Mouse (Mus musculus): Measurements from ENCODE around the gene Adgra3. TPM values are rescaled to one million over a fixed set of nuclear protein-coding genes. Genes with fewer than 3 reads are reported as not detected.

Gene Adgra3
- polyA plus RNA-seq, 1 experiment from 2014 or later: 31.6 TPM

- Histone ChIP-seq H3K4me1 (replicated peaks; ENCODE audit: control insufficient read depth, insufficient read depth, low read length) (no peaks in the 10 kb centered on the region), H3K36me3 (ENCODE audit: control insufficient read depth, insufficient read depth, low read length) (peaks cover 7% of the 10 kb centered on the region; the same call in 1 of the 2 replicates), H3K27ac (ENCODE audit: low read depth, low read length) (no peak overlapping the region), H3K9ac (ENCODE audit: low read depth, low read length) (no peak overlapping the region), H3K4me2 (replicated peaks; ENCODE audit: low read depth, low read length) (no peak overlapping the region), H3K27me3 (ENCODE audit: control insufficient read depth, insufficient read depth, low read length) (no peaks in the 10 kb centered on the region), H3K9me3 (ENCODE audit: control insufficient read depth, low read length) (no peaks in the 10 kb centered on the region), H3K4me3 (ENCODE audit: low read depth, low read length) (no peak overlapping the region)
- WGBS: 92% methylated on average over 8 of the region's 8 CpGs
- DNase-seq (ENCODE audit: low spot score) (no peak), ATAC-seq (ENCODE audit: low FRiP score) (no peak)
Observed at GRCm38 (mm10) chr5:49969660-49970059, 89.1 kb downstream of the Adgra3 start.

DNA sequence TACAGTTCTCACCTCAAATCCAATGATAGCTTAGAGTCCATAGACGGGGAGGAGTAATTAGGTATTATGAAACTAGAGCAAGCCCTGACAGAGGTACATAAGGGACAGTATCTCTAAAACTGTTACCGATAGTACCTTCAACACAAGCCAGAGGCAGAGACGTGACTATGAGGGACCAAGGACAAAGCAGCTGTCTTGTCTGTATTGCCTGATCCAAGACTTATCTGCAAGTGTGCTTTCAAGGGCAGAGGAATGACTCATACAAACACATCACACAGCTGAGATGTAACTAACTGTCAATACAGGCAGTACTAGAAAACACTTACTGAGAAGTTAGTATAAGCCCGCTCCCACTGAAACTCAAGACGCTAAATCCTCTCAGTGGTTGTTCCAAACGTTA, 91.1 kb downstream of the Adgra3 start:
- H3K4me3 ChIP-seq (ENCODE audit: low read depth, low read length): no peak overlapping the region
- no peak overlapping the region for H3K9ac ChIP-seq (ENCODE audit: low read depth, low read length)
- no peaks in the 10 kb centered on the region for H3K9me3 ChIP-seq (ENCODE audit: control insufficient read depth, low read length)
- H3K4me1 ChIP-seq (replicated peaks; ENCODE audit: control insufficient read depth, insufficient read depth, low read length): no peaks in the 10 kb centered on the region
- no peaks in the 10 kb centered on the region for H3K27me3 ChIP-seq (ENCODE audit: control insufficient read depth, insufficient read depth, low read length)
- no peak overlapping the region for H3K4me2 ChIP-seq (replicated peaks; ENCODE audit: low read depth, low read length)
- no peak overlapping the region for H3K27ac ChIP-seq (ENCODE audit: low read depth, low read length)
- H3K36me3 ChIP-seq (ENCODE audit: control insufficient read depth, insufficient read depth, low read length): peaks cover 7% of the 10 kb centered on the region; the same call in 1 of the 2 replicates
- DNase-seq (ENCODE audit: low spot score) (no peak), ATAC-seq (ENCODE audit: low FRiP score) (no peak)
- WGBS: 93% methylated on average over 6 of the region's 6 CpGs

- no peak for ATAC-seq (ENCODE audit: low FRiP score)
- 88% methylated on average over 8 of the region's 8 CpGs for WGBS
- H3K36me3 ChIP-seq (ENCODE audit: control insufficient read depth, insufficient read depth, low read length): peaks cover 9% of the 10 kb centered on the region; the same call in 1 of the 2 replicates
Observed at GRCm38 (mm10) chr5:49965810-49966209, 93.0 kb downstream of the Adgra3 start.

GRCm38 (mm10) chr5:49961478-49962431, 97.1 kb downstream of the Adgra3 start:
- H3K36me3 ChIP-seq (ENCODE audit: control insufficient read depth, insufficient read depth, low read length): 0 out of 2 replicates have a peak, but pooled peaks cover 7% of the 10 kb centered on the region
- no peak overlapping the region for H3K27ac ChIP-seq (ENCODE audit: low read depth, low read length)
- DNase-seq (ENCODE audit: low spot score): peak; percentile 57
- WGBS: 87% methylated on average over 20 of the region's 20 CpGs
- H3K4me2 ChIP-seq (replicated peaks; ENCODE audit: low read depth, low read length): no peak overlapping the region
- no peaks in the 10 kb centered on the region for H3K4me1 ChIP-seq (replicated peaks; ENCODE audit: control insufficient read depth, insufficient read depth, low read length)
- H3K9ac ChIP-seq (ENCODE audit: low read depth, low read length): no peak overlapping the region
- no peaks in the 10 kb centered on the region for H3K9me3 ChIP-seq (ENCODE audit: control insufficient read depth, low read length)
- H3K4me3 ChIP-seq (ENCODE audit: low read depth, low read length): no peak overlapping the region
- peak; percentile 77 for ATAC-seq (ENCODE audit: low FRiP score)
- no peaks in the 10 kb centered on the region for H3K27me3 ChIP-seq (ENCODE audit: control insufficient read depth, insufficient read depth, low read length)

More at GRCm38 (mm10) chr5:49965810-49966209, 93.0 kb downstream of the Adgra3 start:
- H3K9me3 ChIP-seq (ENCODE audit: control insufficient read depth, low read length): no peaks in the 10 kb centered on the region
- no peak overlapping the region for H3K9ac ChIP-seq (ENCODE audit: low read depth, low read length)
- no peak overlapping the region for H3K4me3 ChIP-seq (ENCODE audit: low read depth, low read length)
- no peaks in the 10 kb centered on the region for H3K27me3 ChIP-seq (ENCODE audit: control insufficient read depth, insufficient read depth, low read length)
- H3K4me2 ChIP-seq (replicated peaks; ENCODE audit: low read depth, low read length): no peak overlapping the region
- no peaks in the 10 kb centered on the region for H3K4me1 ChIP-seq (replicated peaks; ENCODE audit: control insufficient read depth, insufficient read depth, low read length)
- no peak overlapping the region for H3K27ac ChIP-seq (ENCODE audit: low read depth, low read length)
- no peak for DNase-seq (ENCODE audit: low spot score)

GRCm38 (mm10) chr5:49936354-49936753, 122.5 kb downstream of the Adgra3 start:
- Histone ChIP-seq H3K27ac (ENCODE audit: low read depth, low read length) (no peak overlapping the region), H3K36me3 (ENCODE audit: control insufficient read depth, insufficient read depth, low read length) (no peaks in the 10 kb centered on the region), H3K4me1 (replicated peaks; ENCODE audit: control insufficient read depth, insufficient read depth, low read length) (no peaks in the 10 kb centered on the region), H3K9ac (ENCODE audit: low read depth, low read length) (no peak overlapping the region), H3K4me2 (replicated peaks; ENCODE audit: low read depth, low read length) (no peak overlapping the region), H3K27me3 (ENCODE audit: control insufficient read depth, insufficient read depth, low read length) (no peaks in the 10 kb centered on the region), H3K4me3 (ENCODE audit: low read depth, low read length) (no peak overlapping the region), H3K9me3 (ENCODE audit: control insufficient read depth, low read length) (no peaks in the 10 kb centered on the region)
- DNase-seq (ENCODE audit: low spot score) (no peak), ATAC-seq (ENCODE audit: low FRiP score) (no peak)
- WGBS: 100% methylated on average over 1 of the region's 1 CpGs

DNA sequence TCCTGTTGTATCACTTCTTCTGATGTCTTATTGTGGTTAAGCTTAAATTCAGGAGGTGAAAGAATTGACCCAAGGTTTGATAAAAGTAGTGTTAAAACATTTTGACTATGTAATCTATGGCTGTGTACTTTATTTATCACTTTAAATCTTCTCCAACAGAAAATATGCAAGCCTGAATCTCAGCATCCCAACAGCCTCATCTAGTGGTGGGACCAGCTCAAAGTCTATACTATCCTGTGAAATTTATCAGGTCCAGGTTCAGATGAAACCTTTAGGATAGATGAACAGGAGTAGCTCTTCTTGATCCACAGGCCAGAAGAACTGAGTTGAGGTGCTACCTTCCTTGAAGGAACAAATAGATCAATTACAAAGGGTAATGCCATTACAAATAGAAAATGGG, 134.1 kb downstream of the Adgra3 start:
- H3K9ac ChIP-seq (ENCODE audit: low read depth, low read length): no peak overlapping the region
- no peak for ATAC-seq (ENCODE audit: low FRiP score)
- H3K4me1 ChIP-seq (replicated peaks; ENCODE audit: control insufficient read depth, insufficient read depth, low read length): no peaks in the 10 kb centered on the region
- H3K4me3 ChIP-seq (ENCODE audit: low read depth, low read length): no peak overlapping the region
- H3K27me3 ChIP-seq (ENCODE audit: control insufficient read depth, insufficient read depth, low read length): no peaks in the 10 kb centered on the region
- no peak overlapping the region for H3K27ac ChIP-seq (ENCODE audit: low read depth, low read length)
- H3K9me3 ChIP-seq (ENCODE audit: control insufficient read depth, low read length): no peaks in the 10 kb centered on the region
- DNase-seq (ENCODE audit: low spot score): no peak
- H3K36me3 ChIP-seq (ENCODE audit: control insufficient read depth, insufficient read depth, low read length): no peaks in the 10 kb centered on the region
- no peak overlapping the region for H3K4me2 ChIP-seq (replicated peaks; ENCODE audit: low read depth, low read length)

- no peak for ATAC-seq (ENCODE audit: low FRiP score)
- WGBS: 79% methylated on average over 2 of the region's 2 CpGs
Observed at GRCm38 (mm10) chr5:49915695-49916106, 143.1 kb downstream of the Adgra3 start.

More at GRCm38 (mm10) chr5:49915695-49916106, 143.1 kb downstream of the Adgra3 start:
- no peak overlapping the region for H3K4me2 ChIP-seq (replicated peaks; ENCODE audit: low read depth, low read length)
- no peak overlapping the region for H3K4me3 ChIP-seq (ENCODE audit: low read depth, low read length)
- no peak for DNase-seq (ENCODE audit: low spot score)
- H3K9ac ChIP-seq (ENCODE audit: low read depth, low read length): no peak overlapping the region
- no peaks in the 10 kb centered on the region for H3K9me3 ChIP-seq (ENCODE audit: control insufficient read depth, low read length)
- H3K4me1 ChIP-seq (replicated peaks; ENCODE audit: control insufficient read depth, insufficient read depth, low read length): no peaks in the 10 kb centered on the region
- no peaks in the 10 kb centered on the region for H3K27me3 ChIP-seq (ENCODE audit: control insufficient read depth, insufficient read depth, low read length)
- H3K36me3 ChIP-seq (ENCODE audit: control insufficient read depth, insufficient read depth, low read length): no peaks in the 10 kb centered on the region
- no peak overlapping the region for H3K27ac ChIP-seq (ENCODE audit: low read depth, low read length)
